Mouse (Mus musculus) stomach, embryonic 14.5 days (tissue): ENCODE measurements around the gene Tmtc2. TPM values are rescaled to one million over a fixed set of nuclear protein-coding genes. Genes with fewer than 3 reads are reported as not detected.
A peak's percentile ranks its signal among the peaks of the same experiment; 100 is the strongest.

ENCODE experiments used
- ATAC-seq: fragments of 200-750 bp; cut with Nextera tagmentation; 2 replicates; pipeline ENCODE4 v1.8.0; 2017; ENCODE audit warnings: low read depth, moderate TSS enrichment; ENCODE audit not compliant: insufficient number of reproducible peaks, insufficient read depth, low FRiP score
- H3K27ac ChIP-seq: fragments of 300-500 bp; sonication (generic); 2 replicates; pipeline ENCODE4 v1.5.1; 2014; ENCODE audit warnings: mild to moderate bottlenecking, low read length, moderate library complexity, mixed read lengths
- H3K27me3 ChIP-seq: fragments of 300-500 bp; sonication (generic); 2 replicates; pipeline ENCODE4 v1.6.1; 2014; ENCODE audit warnings: low read length, control low read depth, mixed read lengths; ENCODE audit not compliant: control insufficient read depth, insufficient read depth
- H3K36me3 ChIP-seq: fragments of 300-500 bp; sonication (generic); 2 replicates; pipeline ENCODE4 v1.6.1; 2014; ENCODE audit warnings: mild to moderate bottlenecking, control low read depth, low read length, moderate library complexity, mixed read lengths; ENCODE audit not compliant: control insufficient read depth, insufficient read depth
- H3K4me1 ChIP-seq: fragments of 300-500 bp; sonication (generic); 2 replicates; pipeline ENCODE4 v1.6.1; 2014; ENCODE audit warnings: low read length, control low read depth, mixed read lengths; ENCODE audit not compliant: control insufficient read depth, insufficient read depth
- H3K4me2 ChIP-seq: fragments of 300-500 bp; sonication (generic); replicated peaks from 2 replicates; pipeline ENCODE4 v1.6.1; 2014; ENCODE audit warnings: low read depth, low read length, control low read depth
- H3K4me3 ChIP-seq: fragments of 300-500 bp; sonication (generic); 2 replicates; pipeline ENCODE4 v1.5.1; 2014; ENCODE audit warnings: low read depth, low read length, control low read depth
- H3K9ac ChIP-seq: fragments of 300-500 bp; sonication (generic); replicated peaks from 2 replicates; pipeline ENCODE4 v1.6.1; 2014; ENCODE audit warnings: low read depth, mild to moderate bottlenecking, control low read depth, low read length, moderate library complexity, mixed read lengths
- H3K9me3 ChIP-seq: fragments of 300-500 bp; sonication (generic); 2 replicates; pipeline ENCODE4 v1.6.1; 2016; ENCODE audit warnings: low read depth, low read length, control low read depth; ENCODE audit not compliant: control insufficient read depth
- WGBS: fragments of 180-500 bp; shearing (Covaris S2); extraction: QIAGEN DNeasy Blood & Tissue Kit; methylation state at CpG from one replicate; pipeline ENCODE4 v1.1.7; 2014; 5-methylcytosine and 5-hydroxymethylcytosine counted together
- polyA plus RNA-seq: library from polyadenylated mRNA; unstranded; fragments of >200 nt; fragmentation: Nextera tagmentation; extraction: Ambion mirVana; gene quantifications from 2 replicates; pipeline ENCODE4 v1.2.1, GENCODE M21; 2014

The Tmtc2 gene
- polyA plus RNA-seq, 1 experiment from 2014 or later = 16.4 TPM

GRCm38 (mm10) chr10:105500482-105500881 lies 73.8 kb downstream of the Tmtc2 start:
- H3K9ac ChIP-seq = no peak overlapping the region
- H3K4me2 ChIP-seq = no peak overlapping the region
- no peak overlapping the region for H3K4me3 ChIP-seq
- H3K27me3 ChIP-seq = no peaks in the 10 kb centered on the region
- H3K27ac ChIP-seq = no peak overlapping the region
- ATAC-seq = peak; percentile 61; the same call in 1 of the 2 replicates
- WGBS = 69% methylated on average over 4 of the region's 4 CpGs
- no peaks in the 10 kb centered on the region for H3K9me3 ChIP-seq
- H3K36me3 ChIP-seq = peaks cover 3% of the 10 kb centered on the region; the same call in 1 of the 2 replicates
- no peaks in the 10 kb centered on the region for H3K4me1 ChIP-seq

DNA sequence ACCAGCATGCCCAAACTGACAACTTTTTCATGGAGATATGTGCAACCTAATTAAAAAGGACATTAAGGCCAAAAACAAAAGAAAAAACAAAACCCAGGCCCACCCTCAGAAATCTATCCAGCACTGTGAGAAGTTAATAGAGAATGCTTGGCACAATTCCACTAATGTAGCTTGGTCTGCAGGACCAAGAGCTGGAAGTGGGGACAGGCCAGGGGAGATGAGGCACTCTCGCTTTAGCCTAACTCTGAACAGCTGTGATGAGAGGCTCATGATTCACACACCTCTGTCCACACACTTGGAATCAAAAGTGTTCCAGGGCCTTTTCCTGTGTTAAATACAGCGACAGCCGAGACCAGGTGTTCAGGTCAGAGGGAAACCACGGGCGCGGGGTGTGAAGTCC lies 79.0 kb downstream of the Tmtc2 start:
- no peak overlapping the region for H3K4me3 ChIP-seq
- no peak overlapping the region for H3K4me2 ChIP-seq
- H3K9ac ChIP-seq = no peak overlapping the region
- no peak overlapping the region for H3K27ac ChIP-seq
- H3K36me3 ChIP-seq = no peaks in the 10 kb centered on the region
- 68% methylated on average over 6 of the region's 6 CpGs for WGBS
- no peak for ATAC-seq
- no peaks in the 10 kb centered on the region for H3K27me3 ChIP-seq
- H3K4me1 ChIP-seq = no peaks in the 10 kb centered on the region
- no peaks in the 10 kb centered on the region for H3K9me3 ChIP-seq

GRCm38 (mm10) chr10:105492485-105492884 lies 81.8 kb downstream of the Tmtc2 start:
- H3K27me3 ChIP-seq = no peaks in the 10 kb centered on the region
- no peak for ATAC-seq
- H3K4me1 ChIP-seq = no peaks in the 10 kb centered on the region
- H3K36me3 ChIP-seq = no peaks in the 10 kb centered on the region
- H3K9ac ChIP-seq = no peak overlapping the region
- no peak overlapping the region for H3K27ac ChIP-seq
- H3K4me3 ChIP-seq = no peak overlapping the region
- no peak overlapping the region for H3K4me2 ChIP-seq
- WGBS = 31% methylated on average over 4 of the region's 4 CpGs
- no peaks in the 10 kb centered on the region for H3K9me3 ChIP-seq

GRCm38 (mm10) chr10:105490748-105491147 lies 83.5 kb downstream of the Tmtc2 start:
- no peak overlapping the region for H3K4me3 ChIP-seq
- no peaks in the 10 kb centered on the region for H3K4me1 ChIP-seq
- 87% methylated on average over 4 of the region's 4 CpGs for WGBS
- H3K27ac ChIP-seq = no peak overlapping the region
- H3K9me3 ChIP-seq = no peaks in the 10 kb centered on the region
- H3K9ac ChIP-seq = no peak overlapping the region
- ATAC-seq = no peak
- H3K27me3 ChIP-seq = no peaks in the 10 kb centered on the region
- no peak overlapping the region for H3K4me2 ChIP-seq
- no peaks in the 10 kb centered on the region for H3K36me3 ChIP-seq

GRCm38 (mm10) chr10:105489970-105490735 lies 84.1 kb downstream of the Tmtc2 start:
- 78% methylated on average over 14 of the region's 14 CpGs for WGBS
- no peak overlapping the region for H3K4me3 ChIP-seq
- ATAC-seq = no peak
- no peaks in the 10 kb centered on the region for H3K27me3 ChIP-seq
- H3K4me1 ChIP-seq = no peaks in the 10 kb centered on the region
- H3K27ac ChIP-seq = no peak overlapping the region
- no peak overlapping the region for H3K9ac ChIP-seq
- H3K9me3 ChIP-seq = no peaks in the 10 kb centered on the region
- H3K4me2 ChIP-seq = no peak overlapping the region
- H3K36me3 ChIP-seq = no peaks in the 10 kb centered on the region

DNA sequence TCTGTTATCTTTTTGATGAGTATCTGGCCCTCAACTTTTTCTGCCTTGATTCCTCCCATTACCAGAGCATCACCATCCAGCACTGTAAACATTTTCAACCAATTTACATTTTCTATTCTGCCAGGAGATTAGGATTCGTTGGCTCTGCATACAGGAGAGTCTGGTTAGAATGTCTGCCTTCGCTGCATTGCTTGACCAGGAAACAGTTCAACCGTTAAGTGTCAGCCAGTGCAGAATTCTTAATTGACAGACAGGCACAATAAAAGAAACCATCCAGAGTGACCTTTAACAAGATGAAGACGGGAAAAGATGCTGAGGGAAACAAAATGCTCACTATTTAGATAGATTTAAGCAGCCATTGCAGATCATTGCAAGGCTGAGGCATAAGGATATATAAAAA lies 87.3 kb downstream of the Tmtc2 start:
- Histone ChIP-seq H3K27me3 (no peaks in the 10 kb centered on the region), H3K4me3 (no peak overlapping the region), H3K4me1 (no peaks in the 10 kb centered on the region), H3K4me2 (no peak overlapping the region), H3K9ac (no peak overlapping the region), H3K27ac (no peak overlapping the region), H3K36me3 (no peaks in the 10 kb centered on the region; the same call in 1 of the 2 replicates), H3K9me3 (no peaks in the 10 kb centered on the region)
- no peak for ATAC-seq
- WGBS = 48% methylated on average over 4 of the region's 4 CpGs

DNA sequence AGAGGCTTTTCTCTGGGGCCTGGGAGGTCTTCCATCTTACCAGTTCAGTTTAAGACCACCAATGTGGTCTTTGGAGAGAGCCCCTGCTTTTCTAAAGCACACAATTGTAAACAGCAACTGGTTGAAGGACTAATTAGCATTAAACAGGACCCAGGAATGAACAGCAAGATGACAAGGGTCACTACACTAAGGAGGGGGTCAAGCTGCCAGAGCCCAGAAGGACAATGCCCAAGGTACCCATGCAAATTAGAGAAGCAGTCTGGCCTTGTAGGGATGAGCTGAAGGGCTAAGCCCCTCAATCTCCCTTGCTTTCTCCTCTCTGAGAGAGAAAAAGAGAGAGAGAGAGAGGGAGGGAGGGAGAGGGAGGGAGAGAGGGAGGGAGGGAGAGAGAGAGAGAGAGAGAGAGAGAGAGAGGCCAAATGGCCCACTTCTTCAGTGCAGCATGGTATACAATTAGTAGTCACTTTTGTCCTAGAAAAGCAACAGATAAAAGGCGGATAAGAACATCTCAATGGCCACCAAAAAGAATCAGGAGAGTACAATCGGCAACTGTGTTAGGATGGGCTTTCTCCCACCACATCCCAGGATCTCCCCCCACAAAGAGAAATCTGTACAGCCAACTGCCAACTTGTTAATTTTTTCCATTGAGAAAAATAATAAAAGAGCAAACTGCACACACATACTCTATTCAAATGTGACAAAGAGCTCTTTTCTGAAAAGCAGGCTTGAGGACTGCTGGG lies 89.7 kb downstream of the Tmtc2 start:
- Histone ChIP-seq H3K9ac (no peak overlapping the region), H3K4me1 (no peaks in the 10 kb centered on the region), H3K27ac (no peak overlapping the region), H3K4me2 (no peak overlapping the region), H3K36me3 (no peaks in the 10 kb centered on the region; the same call in 1 of the 2 replicates), H3K9me3 (no peaks in the 10 kb centered on the region), H3K27me3 (no peaks in the 10 kb centered on the region), H3K4me3 (no peak overlapping the region)
- ATAC-seq = no peak
- 82% methylated on average over 2 of the region's 2 CpGs for WGBS

DNA sequence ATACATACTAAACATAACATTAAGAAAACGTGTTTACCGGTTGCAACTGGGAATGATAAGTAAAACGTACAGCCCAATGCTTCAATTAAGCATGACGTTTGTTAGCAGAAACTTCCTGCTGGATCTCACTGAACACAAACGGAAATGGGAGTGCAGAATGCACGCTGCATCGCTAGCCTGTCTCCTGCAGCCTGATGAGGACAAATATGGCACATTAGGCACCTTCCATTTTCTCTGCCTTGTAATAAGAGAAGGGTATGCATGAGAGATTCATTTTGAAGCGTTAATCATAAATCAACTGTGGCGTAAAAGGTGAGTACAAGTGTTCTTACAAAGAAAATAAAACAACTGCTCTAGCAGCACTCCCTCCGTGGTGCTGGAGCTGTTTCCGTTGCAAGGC lies 94.5 kb downstream of the Tmtc2 start:
- Histone ChIP-seq H3K4me2 (no peak overlapping the region), H3K4me1 (no peaks in the 10 kb centered on the region), H3K27me3 (no peaks in the 10 kb centered on the region), H3K9me3 (no peaks in the 10 kb centered on the region), H3K27ac (no peak overlapping the region), H3K4me3 (no peak overlapping the region), H3K9ac (no peak overlapping the region), H3K36me3 (no peaks in the 10 kb centered on the region; the same call in 1 of the 2 replicates)
- 58% methylated on average over 11 of the region's 11 CpGs for WGBS
- no peak for ATAC-seq
